Mouse (Mus musculus) liver, adult 2 months (tissue): Measurements from ENCODE around the gene Anks1b. TPM values are rescaled to one million over a fixed set of nuclear protein-coding genes. Genes with fewer than 3 reads are reported as not detected.

Experiments
- DNase-seq: peaks from one replicate; pipeline ENCODE4 v3.0.0-alpha.2; 2011; ENCODE audit warnings: low read depth, low spot score; ENCODE audit errors: extremely low read depth
- H3K27ac ChIP-seq: fragments of 200-500 bp; replicated peaks from 2 replicates; pipeline ENCODE4 v1.5.1; 2012; ENCODE audit warnings: low read depth, mild to moderate bottlenecking, control low read depth, inconsistent platforms, low read length; ENCODE audit not compliant: insufficient read depth
- H3K27me3 ChIP-seq: fragments of 200-500 bp; 2 replicates; pipeline ENCODE4 v1.6.1; 2012; ENCODE audit warnings: mild to moderate bottlenecking, moderate library complexity, low read length, inconsistent platforms; ENCODE audit not compliant: control insufficient read depth, insufficient read depth
- H3K36me3 ChIP-seq: fragments of 200-500 bp; 2 replicates; pipeline ENCODE4 v1.6.1; 2012; ENCODE audit warnings: low read length, inconsistent platforms; ENCODE audit not compliant: control insufficient read depth, insufficient read depth
- H3K4me1 ChIP-seq: fragments of 200-500 bp; 2 replicates; pipeline ENCODE4 v1.6.1; 2011; ENCODE audit warnings: low read length; ENCODE audit not compliant: control insufficient read depth, insufficient read depth
- H3K4me3 ChIP-seq: fragments of 200-500 bp; 2 replicates; pipeline ENCODE4 v1.5.1; 2011; ENCODE audit warnings: low read depth, mild to moderate bottlenecking, control low read depth, low read length, moderate library complexity; ENCODE audit not compliant: insufficient read depth
- H3K79me2 ChIP-seq: fragments of 200-500 bp; 2 replicates; pipeline ENCODE4 v1.6.1; 2012; ENCODE audit warnings: inconsistent platforms, mild to moderate bottlenecking, low read length, moderate library complexity; ENCODE audit not compliant: control insufficient read depth, insufficient read depth
- H3K9ac ChIP-seq: fragments of 200-500 bp; 2 replicates; pipeline ENCODE4 v1.6.1; 2012; ENCODE audit warnings: low read depth, mild to moderate bottlenecking, control low read depth, inconsistent platforms, low read length
- CTCF ChIP-seq: fragments of 200-500 bp; IDR thresholded peaks from 2 replicates; pipeline ENCODE4 v1.5.1; 2011; ENCODE audit warnings: low read depth, low read length, control low read depth
- POLR2A ChIP-seq: fragments of 200-500 bp; IDR thresholded peaks from 2 replicates; pipeline ENCODE4 v1.6.1; 2011; ENCODE audit warnings: low read length, control low read depth; ENCODE audit not compliant: insufficient read depth; ENCODE audit errors: extremely low read depth
- WGBS: fragments of 180-500 bp; shearing (Covaris S2); methylation state at CpG from one replicate; pipeline ENCODE4 v1.1.7; 2018; 5-methylcytosine and 5-hydroxymethylcytosine counted together
- polyA plus RNA-seq: library from polyadenylated mRNA; depleted of rRNA; stranded (reverse); fragments of >200 nt; gene quantifications from 2 replicates; pipeline ENCODE4 v1.2.3, GENCODE M21; 2012; rRNA removed
- total RNA-seq: library from RNA; depleted of rRNA; stranded (reverse); fragments of >200 nt; gene quantifications from 2 replicates; pipeline ENCODE4 v1.2.3, GENCODE M21; 2014; rRNA removed

Anks1b gene
- total and polyA plus RNA-seq, 2 experiments = under 0.01 TPM; not detected in 1

- 90% methylated on average over 6 of the region's 6 CpGs for WGBS
- H3K27me3 ChIP-seq = no peaks in the 10 kb centered on the region
- DNase-seq = no peak
Observed at GRCm38 (mm10) chr10:90990340-90990739, 1117.0 kb downstream of the Anks1b start.

GRCm38 (mm10) chr10:90992237-90992636 lies 1118.9 kb downstream of the Anks1b start:
- H3K27me3 ChIP-seq = no peaks in the 10 kb centered on the region
- H3K27ac ChIP-seq = no peak overlapping the region
- no peak overlapping the region for H3K9ac ChIP-seq
- no peaks in the 10 kb centered on the region for H3K79me2 ChIP-seq
- no peak overlapping the region for H3K4me3 ChIP-seq
- 93% methylated on average over 6 of the region's 6 CpGs for WGBS
- no peak for DNase-seq
- TF ChIP-seq POLR2A (no peak), CTCF (no peak)
- peaks cover 4% of the 10 kb centered on the region for H3K36me3 ChIP-seq
- no peaks in the 10 kb centered on the region for H3K4me1 ChIP-seq

More at GRCm38 (mm10) chr10:90990340-90990739, 1117.0 kb downstream of the Anks1b start:
- Histone ChIP-seq H3K27ac (no peak overlapping the region), H3K9ac (no peak overlapping the region), H3K4me1 (no peaks in the 10 kb centered on the region), H3K79me2 (no peaks in the 10 kb centered on the region), H3K4me3 (no peak overlapping the region), H3K36me3 (peaks cover 4% of the 10 kb centered on the region)
- TF ChIP-seq POLR2A = no peak

GRCm38 (mm10) chr10:90993869-90994268 lies 1120.6 kb downstream of the Anks1b start:
- no peak for TF ChIP-seq POLR2A
- TF ChIP-seq CTCF = no peak
- no peak overlapping the region for H3K27ac ChIP-seq
- H3K4me3 ChIP-seq = no peak overlapping the region
- H3K4me1 ChIP-seq = no peaks in the 10 kb centered on the region
- WGBS = 94% methylated on average over 5 of the region's 5 CpGs
- H3K27me3 ChIP-seq = no peaks in the 10 kb centered on the region
- no peak overlapping the region for H3K9ac ChIP-seq
- no peak for DNase-seq
- H3K79me2 ChIP-seq = no peaks in the 10 kb centered on the region
- H3K36me3 ChIP-seq = peaks cover 4% of the 10 kb centered on the region; the same call in 1 of the 2 replicates

GRCm38 (mm10) chr10:90999899-91000298 lies 1126.6 kb downstream of the Anks1b start:
- Histone ChIP-seq H3K79me2 (no peaks in the 10 kb centered on the region), H3K9ac (no peak overlapping the region), H3K27ac (no peak overlapping the region), H3K27me3 (no peaks in the 10 kb centered on the region), H3K36me3 (peaks cover 1% of the 10 kb centered on the region; the same call in 1 of the 2 replicates), H3K4me1 (no peaks in the 10 kb centered on the region), H3K4me3 (no peak overlapping the region)
- 74% methylated on average over 5 of the region's 5 CpGs for WGBS
- DNase-seq = no peak
- TF ChIP-seq POLR2A (no peak), CTCF (no peak)

- no peak for DNase-seq
- Histone ChIP-seq H3K9ac (no peak overlapping the region), H3K36me3 (no peaks in the 10 kb centered on the region; the same call in 1 of the 2 replicates), H3K27ac (no peak overlapping the region), H3K27me3 (no peaks in the 10 kb centered on the region), H3K79me2 (no peaks in the 10 kb centered on the region), H3K4me3 (no peak overlapping the region), H3K4me1 (no peaks in the 10 kb centered on the region)
- no peak for TF ChIP-seq CTCF
- no peak for TF ChIP-seq POLR2A
- WGBS = 79% methylated on average over 13 of the region's 13 CpGs
Observed at GRCm38 (mm10) chr10:91001421-91001820, 1128.1 kb downstream of the Anks1b start.

- H3K9ac ChIP-seq = no peak overlapping the region
- H3K4me1 ChIP-seq = no peaks in the 10 kb centered on the region
- 84% methylated on average over 12 of the region's 12 CpGs for WGBS
- H3K27ac ChIP-seq = no peak overlapping the region
- TF ChIP-seq CTCF (no peak), POLR2A (no peak)
- H3K79me2 ChIP-seq = no peaks in the 10 kb centered on the region
- DNase-seq = no peak
- no peaks in the 10 kb centered on the region for H3K27me3 ChIP-seq
- H3K36me3 ChIP-seq = peaks cover 7% of the 10 kb centered on the region; the same call in 1 of the 2 replicates
- no peak overlapping the region for H3K4me3 ChIP-seq
Observed at GRCm38 (mm10) chr10:91005858-91006538, 1132.7 kb downstream of the Anks1b start.

Other genes with a start within 250 kb of the Anks1b start
- 18.4 and 20.1 TPM in 2 replicates for gene Scyl2, start 187.2 kb upstream of the Anks1b start, total RNA-seq
- gene Scyl2, start 187.2 kb upstream of the Anks1b start, polyA plus RNA-seq = 10.8 and 11.3 TPM in 2 replicates
- gene Actr6, start 141.2 kb upstream of the Anks1b start, total RNA-seq = 14.2 and 19.6 TPM in 2 replicates
- 1.4 and 1.8 TPM in 2 replicates for gene Actr6, start 141.2 kb upstream of the Anks1b start, polyA plus RNA-seq
- 38.6 and 40.8 TPM in 2 replicates for gene Uhrf1bp1l, start 128.5 kb upstream of the Anks1b start, total RNA-seq
- gene Uhrf1bp1l, start 128.5 kb upstream of the Anks1b start, polyA plus RNA-seq = 16.0 and 16.5 TPM in 2 replicates